Mouse (Mus musculus) central nervous system, embryonic 18 days (tissue): ENCODE results near the gene Elmsan1. TPM values are rescaled to one million over a fixed set of nuclear protein-coding genes. Genes with fewer than 3 reads are reported as not detected.

Experiments used
- polyA plus RNA-seq: library from polyadenylated mRNA; depleted of rRNA; stranded (reverse); fragments of >200 nt; gene quantifications from 2 replicates; pipeline ENCODE4 v1.2.3, GENCODE M21; 2012; rRNA removed

Gene Elmsan1
- polyA plus RNA-seq: 5.2 and 5.3 TPM in 2 replicates

DNA sequence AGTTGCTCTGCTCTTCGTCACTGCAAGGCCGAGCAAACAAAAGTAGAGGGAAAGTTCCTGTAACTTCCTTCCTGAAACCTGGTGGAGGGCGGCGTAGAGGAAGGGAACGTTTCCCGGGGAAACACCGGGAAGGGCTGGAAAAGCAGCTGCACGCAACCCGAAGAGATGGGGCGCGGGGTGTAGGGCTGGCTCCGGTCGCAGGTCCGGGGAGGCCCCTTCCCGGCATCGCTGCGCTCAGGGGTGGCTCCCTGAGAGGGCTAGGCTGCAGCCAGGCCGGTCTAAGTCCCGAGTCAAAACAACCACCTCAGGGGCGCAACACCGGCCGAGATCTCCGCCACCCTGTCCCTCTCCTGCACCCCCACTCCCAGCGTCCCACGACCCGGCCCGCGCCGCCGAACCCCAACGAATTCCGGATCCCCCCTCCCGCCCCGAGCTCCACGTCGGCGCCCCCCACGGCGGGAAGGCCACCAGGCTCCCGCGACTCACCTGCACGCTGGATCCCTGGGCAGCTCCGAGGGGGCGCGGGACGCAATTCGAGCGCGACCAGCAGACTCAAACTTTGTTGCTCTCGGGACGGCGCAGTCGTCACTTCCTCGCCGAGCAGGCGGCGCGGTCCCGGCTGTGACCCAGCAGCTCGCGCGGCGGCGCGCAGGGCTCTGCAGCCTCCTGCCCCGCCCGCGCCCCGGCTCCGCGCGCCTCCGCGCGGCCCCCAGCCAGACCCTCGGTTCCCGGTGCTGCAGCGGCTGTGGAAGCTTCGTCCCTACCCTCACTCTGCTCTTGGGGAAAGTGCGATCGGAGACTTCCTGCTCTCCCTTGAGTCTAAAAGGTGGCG, at the start of gene Elmsan1:
Elmsan1 (minus strand) TSS at position 593 of the 832 bp plus-strand sequence.

DNA sequence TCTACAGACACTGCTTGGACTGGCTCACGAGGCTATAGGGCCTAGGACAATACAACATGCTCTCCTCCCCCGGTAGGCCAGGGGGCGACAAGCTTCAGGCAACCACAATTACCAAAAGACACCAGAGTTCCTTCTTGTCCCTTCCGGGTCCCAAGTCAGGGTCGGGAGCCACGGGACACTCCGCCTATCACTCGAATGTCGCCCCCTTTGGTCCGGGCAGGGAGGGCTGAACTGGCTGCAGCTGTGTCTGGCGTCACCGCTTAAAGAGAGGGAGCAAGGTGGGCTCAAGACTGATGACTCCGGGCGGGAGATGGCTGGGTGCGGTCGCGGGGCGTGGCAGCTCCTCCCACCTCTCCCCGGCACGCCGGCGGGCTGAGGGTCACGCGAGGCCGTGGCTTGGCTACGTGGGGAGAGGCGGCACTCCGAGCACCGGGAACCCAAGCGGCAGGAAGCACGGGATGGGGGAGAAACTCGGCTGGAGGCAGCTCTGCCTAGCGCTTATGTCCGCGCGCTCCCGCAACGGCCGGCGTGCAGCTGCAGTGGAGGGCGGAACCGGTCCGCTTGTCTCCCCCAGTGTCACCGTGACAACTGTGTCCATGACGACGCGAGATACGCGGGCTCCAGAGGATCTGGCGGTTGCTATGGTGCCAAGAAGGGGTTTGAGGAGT, 70.6 kb downstream of the Elmsan1 start, which contains the start of gene Pnma1:
Pnma1 (minus strand) TSS at position 536 of the 668 bp plus-strand sequence.

DNA sequence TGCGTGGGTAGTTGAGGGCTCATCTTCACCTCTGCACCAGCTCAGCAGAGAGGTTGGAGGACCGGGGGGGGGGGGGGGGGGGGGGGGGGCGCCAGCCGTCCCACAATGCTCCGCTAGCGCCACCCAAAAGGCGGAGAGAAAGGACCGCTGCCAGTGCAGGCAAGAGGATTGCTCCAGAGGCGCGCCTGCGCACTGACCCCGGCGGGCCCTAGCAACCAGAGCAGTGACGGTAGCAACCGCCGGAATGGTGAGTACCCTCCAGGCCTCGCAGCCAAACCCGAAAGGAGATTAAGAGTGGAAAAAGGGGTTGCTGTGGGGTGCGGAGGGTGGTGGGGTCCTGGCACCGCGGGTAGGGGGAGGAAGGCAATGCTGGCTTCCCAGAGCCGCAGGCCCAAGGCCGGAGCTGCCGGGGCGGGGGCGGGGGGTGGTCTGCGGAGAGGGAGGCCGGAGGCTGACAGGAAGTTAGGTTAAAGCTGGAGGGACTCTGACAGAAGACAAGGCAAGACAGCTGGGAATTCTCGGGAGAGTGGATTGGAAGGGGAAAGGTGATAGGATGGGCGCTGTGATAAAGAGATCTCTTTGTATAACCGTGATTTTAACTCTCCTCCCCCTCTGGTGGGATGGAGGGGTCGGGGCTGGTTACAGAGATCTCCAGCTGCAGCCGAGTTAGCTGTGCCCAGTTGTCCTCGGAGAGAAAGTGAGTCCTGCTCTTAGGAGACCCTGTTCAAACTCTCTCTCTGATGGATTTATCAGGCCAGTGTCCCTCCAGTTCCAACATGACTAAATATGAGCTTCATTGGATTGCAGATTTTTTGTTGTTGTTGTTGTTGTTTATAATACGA, 104.3 kb downstream of the Elmsan1 start, which contains the start of gene Dnal1:
Dnal1 (plus strand) TSS at position 214 of the 842 bp plus-strand sequence.

DNA sequence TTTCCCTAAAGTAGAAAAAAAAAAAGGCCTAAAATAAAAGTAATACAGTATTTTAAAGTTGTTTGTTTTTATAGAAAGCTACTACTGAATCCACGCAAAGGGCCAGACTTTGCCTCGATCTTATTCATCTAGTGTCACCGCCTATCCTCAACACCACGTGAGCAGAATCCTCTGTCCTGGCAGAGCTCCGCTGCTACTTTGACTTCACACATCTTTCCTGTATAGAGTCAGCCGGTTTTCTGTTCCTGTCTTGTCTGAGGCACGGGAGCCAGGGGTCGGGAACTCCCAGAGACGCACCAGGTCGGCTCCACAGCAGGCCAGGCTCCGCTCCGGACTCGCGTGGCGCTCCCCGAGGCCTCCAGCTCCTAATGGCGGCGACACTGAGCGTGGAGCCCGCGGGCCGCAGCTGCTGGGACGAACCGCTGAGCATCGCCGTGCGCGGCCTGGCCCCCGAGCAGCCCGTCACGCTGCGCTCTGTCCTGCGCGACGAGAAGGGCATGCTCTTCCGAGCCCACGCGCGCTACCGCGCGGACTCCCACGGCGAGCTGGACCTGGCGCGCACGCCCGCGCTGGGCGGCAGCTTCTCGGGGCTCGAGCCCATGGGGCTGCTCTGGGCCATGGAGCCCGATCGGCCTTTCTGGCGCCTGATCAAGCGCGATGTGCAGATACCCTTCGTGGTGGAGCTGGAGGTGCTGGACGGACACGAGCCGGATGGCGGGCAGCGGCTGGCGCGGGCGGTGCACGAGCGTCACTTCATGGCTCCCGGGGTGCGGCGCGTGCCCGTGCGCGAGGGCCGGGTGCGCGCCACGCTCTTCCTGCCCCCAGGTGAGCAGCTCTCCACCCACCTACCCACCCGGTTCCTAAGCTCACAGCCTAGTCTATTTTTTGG, 117.8 kb downstream of the Elmsan1 start, which contains the start of gene Acot6:
Acot6 (plus strand) TSS at position 51 of the 889 bp plus-strand sequence.

Other genes starting within 250 kb of the Elmsan1 start
- gene Heatr4, start 234.0 kb downstream of the Elmsan1 start, polyA plus RNA-seq: 0.03 TPM in 1 of 2 replicates, not detected in the other
- 4.2 and 4.4 TPM in 2 replicates for gene Acot2, start 231.0 kb downstream of the Elmsan1 start, polyA plus RNA-seq
- gene Acot1, start 209.4 kb downstream of the Elmsan1 start, polyA plus RNA-seq: 51.7 and 59.0 TPM in 2 replicates
- 0.70 and 0.72 TPM in 2 replicates for gene Acot4, start 180.5 kb downstream of the Elmsan1 start, polyA plus RNA-seq
- not detected in 2 replicates for gene Gm49366, start 179.9 kb downstream of the Elmsan1 start, polyA plus RNA-seq
- gene Acot3, start 166.7 kb downstream of the Elmsan1 start, polyA plus RNA-seq: 0.58 and 0.71 TPM in 2 replicates
- gene Acot5, start 149.6 kb downstream of the Elmsan1 start, polyA plus RNA-seq: 0.41 and 0.44 TPM in 2 replicates
- gene Acot6, start 118.2 kb downstream of the Elmsan1 start, polyA plus RNA-seq: 3.6 and 4.2 TPM in 2 replicates
- gene Dnal1, start 104.5 kb downstream of the Elmsan1 start, polyA plus RNA-seq: 20.1 and 23.3 TPM in 2 replicates
- 6.6 and 7.2 TPM in 2 replicates for gene Pnma1, start 70.4 kb downstream of the Elmsan1 start, polyA plus RNA-seq
- 11.2 and 12.2 TPM in 2 replicates for gene Ptgr2, start 66.4 kb upstream of the Elmsan1 start, polyA plus RNA-seq
- gene Zfp410, start 98.0 kb upstream of the Elmsan1 start, polyA plus RNA-seq: 53.0 and 54.0 TPM in 2 replicates
- gene Coq6, start 142.8 kb upstream of the Elmsan1 start, polyA plus RNA-seq: 45.1 and 45.4 TPM in 2 replicates
- gene Fam161b, start 143.0 kb upstream of the Elmsan1 start, polyA plus RNA-seq: 18.1 and 19.9 TPM in 2 replicates
- 9.4 and 12.0 TPM in 2 replicates for gene Entpd5, start 190.1 kb upstream of the Elmsan1 start, polyA plus RNA-seq
- 5.9 and 6.2 TPM in 2 replicates for gene Bbof1, start 190.2 kb upstream of the Elmsan1 start, polyA plus RNA-seq
- gene Rnf113a2, start 198.3 kb upstream of the Elmsan1 start, polyA plus RNA-seq: 15.4 and 16.8 TPM in 2 replicates
- 21.0 and 22.3 TPM in 2 replicates for gene Aldh6a1, start 232.1 kb upstream of the Elmsan1 start, polyA plus RNA-seq
- 21.8 and 23.9 TPM in 2 replicates for gene Lin52, start 232.5 kb upstream of the Elmsan1 start, polyA plus RNA-seq